Mouse (Mus musculus) kidney, postnatal 0 days (tissue): ENCODE data around the gene Ip6k2. TPM values are rescaled to one million over a fixed set of nuclear protein-coding genes. Genes with fewer than 3 reads are reported as not detected.

ENCODE experiments used
- ATAC-seq: fragments of 200-750 bp; cut with Nextera tagmentation; replicated peaks from 2 replicates; pipeline ENCODE4 v1.8.0; 2017; ENCODE audit warnings: low read depth, moderate number of reproducible peaks, moderate TSS enrichment, moderate library complexity; ENCODE audit not compliant: low FRiP score
- DNase-seq: peaks from one replicate; pipeline ENCODE4 v3.0.0-alpha.2; 2016; ENCODE audit warnings: low spot score
- H3K27ac ChIP-seq: fragments of 300-500 bp; sonication (generic); 2 replicates; pipeline ENCODE4 v1.5.1; 2014; ENCODE audit warnings: mild to moderate bottlenecking
- H3K27me3 ChIP-seq: fragments of 300-500 bp; sonication (generic); 2 replicates; pipeline ENCODE4 v1.6.1; 2014; ENCODE audit warnings: low read length, mixed read lengths; ENCODE audit not compliant: insufficient read depth
- H3K36me3 ChIP-seq: fragments of 300-500 bp; sonication (generic); 2 replicates; pipeline ENCODE4 v1.6.1; 2014; ENCODE audit warnings: low read length, mixed read lengths; ENCODE audit not compliant: insufficient read depth
- H3K4me1 ChIP-seq: fragments of 300-500 bp; sonication (generic); replicated peaks from 2 replicates; pipeline ENCODE4 v1.6.1; 2014; ENCODE audit warnings: antibody characterized with exemption, low read length, mixed read lengths; ENCODE audit not compliant: insufficient read depth
- H3K4me2 ChIP-seq: fragments of 300-500 bp; sonication (generic); 2 replicates; pipeline ENCODE4 v1.6.1; 2014; ENCODE audit warnings: mild to moderate bottlenecking, low read length, moderate library complexity, mixed read lengths
- H3K4me3 ChIP-seq: fragments of 300-500 bp; sonication (generic); replicated peaks from 2 replicates; pipeline ENCODE4 v1.5.1; 2014; ENCODE audit warnings: low read depth, low read length
- H3K9ac ChIP-seq: fragments of 300-500 bp; sonication (generic); 2 replicates; pipeline ENCODE4 v1.6.1; 2014; ENCODE audit warnings: low read depth, low read length
- H3K9me3 ChIP-seq: fragments of 300-500 bp; sonication (generic); replicated peaks from 2 replicates; pipeline ENCODE4 v1.6.1; 2016; ENCODE audit warnings: low read length, inconsistent platforms, mixed read lengths
- CTCF ChIP-seq: IDR thresholded peaks from 2 replicates; pipeline ENCODE4 v1.5.1; 2016; ENCODE audit warnings: antibody characterized with exemption, low read depth, mild to moderate bottlenecking, moderate library complexity
- WGBS: fragments of 180-500 bp; shearing (Covaris S2); extraction: QIAGEN DNeasy Blood & Tissue Kit; methylation state at CpG from one replicate; pipeline ENCODE4 v1.1.7; 2014; 5-methylcytosine and 5-hydroxymethylcytosine counted together
- polyA plus RNA-seq: library from polyadenylated mRNA; unstranded; fragments of >200 nt; fragmentation: Nextera tagmentation; extraction: Ambion mirVana; gene quantifications from 2 replicates; pipeline ENCODE4 v1.2.1, GENCODE M21; 2015

The Ip6k2 gene
- polyA plus RNA-seq, 1 experiment from 2014 or later, result 79.5 TPM

- Histone ChIP-seq H3K4me2 (peak overlapping the region; percentile 70), H3K36me3 (no peaks in the 10 kb centered on the region), H3K4me3 (peak overlapping the region; percentile 28), H3K9me3 (no peaks in the 10 kb centered on the region), H3K4me1 (0 out of 2 replicates have a peak, but pooled peaks cover 9% of the 10 kb centered on the region), H3K27me3 (peaks cover 69% of the 10 kb centered on the region), H3K27ac (no peak overlapping the region), H3K9ac (no peak overlapping the region)
- no peak for ATAC-seq
- no peak for TF ChIP-seq CTCF
- WGBS, result 14% methylated on average over 34 of the region's 34 CpGs
- no peak for DNase-seq
Observed at GRCm38 (mm10) chr9:108827454-108827853, 43.9 kb downstream of the Ip6k2 start.

- H3K4me2 ChIP-seq, result no peak overlapping the region
Observed at GRCm38 (mm10) chr9:108827906-108828305, 44.3 kb downstream of the Ip6k2 start.

GRCm38 (mm10) chr9:108831637-108832036, 48.0 kb downstream of the Ip6k2 start:
- H3K27me3 ChIP-seq, result peaks cover 41% of the 10 kb centered on the region
- no peaks in the 10 kb centered on the region for H3K9me3 ChIP-seq
- H3K9ac ChIP-seq, result no peak overlapping the region
- H3K4me1 ChIP-seq, result peaks cover 9% of the 10 kb centered on the region; the same call in 1 of the 2 replicates
- WGBS, result 3% methylated on average over 23 of the region's 23 CpGs
- H3K27ac ChIP-seq, result no peak overlapping the region
- ATAC-seq, result no peak
- TF ChIP-seq CTCF, result no peak
- peak; percentile 21 for DNase-seq
- peak overlapping the region; percentile 77 for H3K4me2 ChIP-seq
- H3K4me3 ChIP-seq, result peak overlapping the region; percentile 41
- no peaks in the 10 kb centered on the region for H3K36me3 ChIP-seq

More at GRCm38 (mm10) chr9:108827906-108828305, 44.3 kb downstream of the Ip6k2 start:
- Histone ChIP-seq H3K27me3 (peaks cover 69% of the 10 kb centered on the region), H3K27ac (no peak overlapping the region), H3K9me3 (no peaks in the 10 kb centered on the region), H3K4me3 (0 out of 2 replicates have a peak overlapping the region, but pooled peaks have one; percentile 28), H3K9ac (no peak overlapping the region), H3K36me3 (no peaks in the 10 kb centered on the region), H3K4me1 (peaks cover 9% of the 10 kb centered on the region; the same call in 1 of the 2 replicates)
- WGBS, result 69% methylated on average over 18 of the region's 18 CpGs
- no peak for ATAC-seq
- DNase-seq, result no peak
- no peak for TF ChIP-seq CTCF

GRCm38 (mm10) chr9:108832390-108833108, 49.0 kb downstream of the Ip6k2 start:
- no peak overlapping the region for H3K9ac ChIP-seq
- peak; percentile 97 for ATAC-seq
- H3K36me3 ChIP-seq, result no peaks in the 10 kb centered on the region
- H3K4me2 ChIP-seq, result peak overlapping the region; percentile 77
- H3K9me3 ChIP-seq, result no peaks in the 10 kb centered on the region
- peak; percentile 98 for DNase-seq
- WGBS, result 2% methylated on average over 42 of the region's 46 CpGs
- TF ChIP-seq CTCF, result no peak
- H3K4me3 ChIP-seq, result peak overlapping the region; percentile 41
- H3K27ac ChIP-seq, result no peak overlapping the region
- peaks cover 5% of the 10 kb centered on the region; the same call in 1 of the 2 replicates for H3K4me1 ChIP-seq
- H3K27me3 ChIP-seq, result peaks cover 34% of the 10 kb centered on the region

- no peak overlapping the region for H3K9ac ChIP-seq
- H3K4me1 ChIP-seq, result no peaks in the 10 kb centered on the region
- DNase-seq, result peak; percentile 54
- no peaks in the 10 kb centered on the region for H3K9me3 ChIP-seq
- no peak overlapping the region for H3K4me3 ChIP-seq
- H3K27ac ChIP-seq, result no peak overlapping the region
- no peaks in the 10 kb centered on the region for H3K27me3 ChIP-seq
- peak overlapping the region; percentile 16; the same call in 1 of the 2 replicates for H3K4me2 ChIP-seq
- WGBS, result 15% methylated on average over 14 of the region's 14 CpGs
- TF ChIP-seq CTCF, result peak; percentile 54
- no peaks in the 10 kb centered on the region for H3K36me3 ChIP-seq
- peak; percentile 67 for ATAC-seq
Observed at GRCm38 (mm10) chr9:108842989-108843388, 59.4 kb downstream of the Ip6k2 start.

- 66% methylated on average over 5 of the region's 5 CpGs for whole genome bisulfite sequencing
Observed at GRCm38 (mm10) chr9:108845390-108845789, 61.8 kb downstream of the Ip6k2 start.

More at GRCm38 (mm10) chr9:108845390-108845789, 61.8 kb downstream of the Ip6k2 start:
- Histone ChIP-seq H3K4me2 (no peak overlapping the region), H3K36me3 (no peaks in the 10 kb centered on the region), H3K4me3 (no peak overlapping the region), H3K9ac (no peak overlapping the region), H3K9me3 (no peaks in the 10 kb centered on the region), H3K27ac (no peak overlapping the region), H3K27me3 (no peaks in the 10 kb centered on the region), H3K4me1 (no peaks in the 10 kb centered on the region)
- DNase-seq (no peak), ATAC-seq (no peak)
- TF ChIP-seq CTCF, result no peak
